Mouse (Mus musculus) CD4-positive naive resting alpha-beta T cell, adult 57 days (primary cell): ENCODE results near the gene Atp12a. TPM values are rescaled to one million over a fixed set of nuclear protein-coding genes. Genes with fewer than 3 reads are reported as not detected.

ENCODE experiments used
- total RNA-seq: library from RNA; stranded (reverse); gene quantifications from one replicate; pipeline ENCODE4 v1.2.4, GENCODE M21; 2023

Atp12a gene
- not detected for total RNA-seq

DNA sequence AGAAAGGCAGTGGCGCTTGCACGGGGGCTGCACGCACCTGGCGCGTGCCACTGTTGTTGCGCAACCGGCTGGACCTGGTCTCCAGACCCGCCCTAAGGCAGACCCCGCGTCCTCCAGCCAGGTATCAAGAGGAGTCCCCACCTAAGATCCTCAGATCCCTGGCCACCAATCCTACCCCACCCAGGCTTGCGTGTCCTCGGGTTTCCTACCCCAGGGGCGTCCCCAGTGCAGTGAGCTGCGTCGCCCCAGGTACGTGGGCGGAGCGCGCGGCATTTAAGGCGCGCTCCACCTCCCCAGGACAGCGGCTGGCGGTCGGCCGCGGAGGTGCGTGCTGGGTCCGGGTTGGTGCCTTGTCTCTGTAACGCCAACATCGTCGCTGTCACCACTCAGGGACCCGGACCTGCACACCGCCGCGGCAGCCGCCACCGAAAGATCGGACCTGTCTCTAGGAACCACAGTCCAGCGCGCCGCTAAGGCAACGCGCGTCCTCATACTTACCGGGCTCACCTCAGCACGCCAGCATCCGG, at the start of gene Atp12a:
Gene Atp12a, plus strand, starts transcription at position 358 of the 527 bp plus-strand sequence.

GRCm38 (mm10) chr14:56402311-56403071, 37.6 kb downstream of the Atp12a start, which contains the start of gene Rnf17:
Rnf17 (plus strand) TSS chr14:56402581.

Other genes starting within 250 kb of the Atp12a start
- not detected for gene Gzme, start 244.4 kb upstream of the Atp12a start, total RNA-seq
- not detected for gene Gzmd, start 232.5 kb upstream of the Atp12a start, total RNA-seq
- gene Gzmg, start 205.5 kb upstream of the Atp12a start, total RNA-seq = not detected
- gene Gzmn, start 190.5 kb upstream of the Atp12a start, total RNA-seq = not detected
- gene Gzmf, start 153.7 kb upstream of the Atp12a start, total RNA-seq = not detected
- not detected for gene Gzmc, start 130.4 kb upstream of the Atp12a start, total RNA-seq
- 2.0 TPM for gene Gzmb, start 102.8 kb upstream of the Atp12a start, total RNA-seq
- not detected for gene Rnf17, start 37.5 kb downstream of the Atp12a start, total RNA-seq
- 15.1 TPM for gene Cenpj, start 210.4 kb downstream of the Atp12a start, total RNA-seq
- gene Parp4, start 210.6 kb downstream of the Atp12a start, total RNA-seq = 72.0 TPM